Mouse (Mus musculus) myocyte (in vitro differentiated cells): Measurements from ENCODE around the gene H2-Q10. TPM values are rescaled to one million over a fixed set of nuclear protein-coding genes. Genes with fewer than 3 reads are reported as not detected.
"Not testable (repeated sequence)": the region's sequence is repeated elsewhere in the genome, so short reads cannot be mapped to it uniquely, and the experiment has no call there.

ENCODE experiments used
- H3K27me3 ChIP-seq: one replicate; pipeline ENCODE4 v1.6.1; 2011; ENCODE audit not compliant: control insufficient read depth, insufficient read depth, insufficient read length
- H3K36me3 ChIP-seq: one replicate; pipeline ENCODE4 v1.6.1; 2011; ENCODE audit not compliant: control insufficient read depth, insufficient read depth
- H3K4me2 ChIP-seq: one replicate; pipeline ENCODE4 v1.6.1; 2011; ENCODE audit warnings: low read depth, control low read depth
- H3K4me3 ChIP-seq: one replicate; pipeline ENCODE4 v1.5.1; 2011; ENCODE audit warnings: mild to moderate bottlenecking, control low read depth, moderate library complexity
- H3K79me2 ChIP-seq: one replicate; pipeline ENCODE4 v1.6.1; 2011; ENCODE audit not compliant: control insufficient read depth, insufficient read depth
- H3ac ChIP-seq: one replicate; pipeline ENCODE4 v1.6.1; 2011; ENCODE audit not compliant: control insufficient read depth, insufficient read length
- CEBPB ChIP-seq: IDR thresholded peaks from 2 replicates; pipeline ENCODE4 v1.6.1; 2011; ENCODE audit warnings: mild to moderate bottlenecking, moderate library complexity; ENCODE audit not compliant: poor library complexity, insufficient read depth, severe bottlenecking
- E2F4 ChIP-seq: IDR thresholded peaks from one replicate; pipeline ENCODE4 v1.6.1; 2011; ENCODE audit warnings: mild to moderate bottlenecking, control low read depth, moderate library complexity; ENCODE audit not compliant: insufficient read depth
- MAX ChIP-seq: IDR thresholded peaks from one replicate; pipeline ENCODE4 v1.6.1; 2011; ENCODE audit warnings: low read depth, mild to moderate bottlenecking, control low read depth
- MYOD1 ChIP-seq, 3 experiments: IDR thresholded peaks; one replicate each; pipeline ENCODE4 v1.6.1; 2011; ENCODE audit warnings: control low read depth in 2 of 3, low read depth in 2 of 3, mild to moderate bottlenecking in 2 of 3, moderate library complexity in 1 of 3; ENCODE audit not compliant: insufficient read length in 2 of 3, control insufficient read depth in 1 of 3
- MYOG ChIP-seq, 3 experiments: IDR thresholded peaks; one replicate each; pipeline ENCODE4 v1.6.1; 2011; ENCODE audit warnings: control low read depth in 2 of 3, low read depth in 2 of 3, mild to moderate bottlenecking in 2 of 3; ENCODE audit not compliant: insufficient read length in 2 of 3, control insufficient read depth in 1 of 3, insufficient read depth in 1 of 3
- POLR2A ChIP-seq: IDR thresholded peaks from one replicate; pipeline ENCODE4 v1.6.1; 2011; ENCODE audit warnings: low read depth, mild to moderate bottlenecking, control low read depth, moderate library complexity; ENCODE audit not compliant: insufficient read length
- POLR2AphosphoS2 ChIP-seq: IDR thresholded peaks from one replicate; pipeline ENCODE4 v1.6.1; 2011; ENCODE audit warnings: low read depth, control low read depth; ENCODE audit not compliant: insufficient read length
- REST ChIP-seq: IDR thresholded peaks from one replicate; pipeline ENCODE4 v1.6.1; 2011; ENCODE audit warnings: mild to moderate bottlenecking, control low read depth, moderate library complexity; ENCODE audit not compliant: insufficient read depth, insufficient read length
- SRF ChIP-seq: IDR thresholded peaks from one replicate; pipeline ENCODE4 v1.6.1; 2011; ENCODE audit warnings: low read depth; ENCODE audit not compliant: control insufficient read depth, insufficient read length
- TCF12 ChIP-seq: IDR thresholded peaks from one replicate; pipeline ENCODE4 v1.6.1; 2011; ENCODE audit warnings: mild to moderate bottlenecking, control low read depth; ENCODE audit not compliant: poor library complexity, insufficient read depth, severe bottlenecking
- TCF3 ChIP-seq: IDR thresholded peaks from one replicate; pipeline ENCODE4 v1.6.1; 2011; ENCODE audit warnings: low read depth, control low read depth; ENCODE audit not compliant: insufficient read length
- USF1 ChIP-seq: IDR thresholded peaks from one replicate; pipeline ENCODE4 v1.6.1; 2011; ENCODE audit warnings: low read depth, mild to moderate bottlenecking, control low read depth, moderate library complexity
- polyA plus RNA-seq: library from polyadenylated mRNA; unstranded; fragments of >200 nt; fragmentation: generic; extraction: Trizol; gene quantifications from one replicate; pipeline ENCODE4 v1.2.1, GENCODE M21; 2012; ENCODE audit warnings: missing spikeins

Gene H2-Q10
- polyA plus RNA-seq, result 0.02 TPM

- Histone ChIP-seq H3K36me3 (no peaks in the 10 kb centered on the region), H3K27me3 (peaks cover 16% of the 10 kb centered on the region), H3K79me2 (no peaks in the 10 kb centered on the region), H3K4me2 (peak within 1 kb of the TSS; percentile 24), H3ac (no peak within 1 kb of the TSS), H3K4me3 (no peak within 1 kb of the TSS)
- TF ChIP-seq POLR2AphosphoS2 (no peak), REST (no peak), POLR2A (no peak), E2F4 (no peak), MAX (no peak), MYOG (IDR thresholded peaks at IDR 0.05; ENCODE audit: control insufficient read depth in 1 of 3, insufficient read depth in 1 of 3, insufficient read length in 2 of 3, low read depth in 2 of 3) (no peak), TCF12 (no peak), SRF (no peak), TCF3 (no peak), USF1 (no peak), CEBPB (no peak), MYOD1 (IDR thresholded peaks at IDR 0.05; ENCODE audit: control insufficient read depth in 1 of 3, insufficient read length in 2 of 3, low read depth in 2 of 3) (no peak)
These were observed at the start of gene H2-Q10 for GRCm38 (mm10) chr17:35469842-35470751. H2-Q10 (plus strand) TSS chr17:35470089.

DNA sequence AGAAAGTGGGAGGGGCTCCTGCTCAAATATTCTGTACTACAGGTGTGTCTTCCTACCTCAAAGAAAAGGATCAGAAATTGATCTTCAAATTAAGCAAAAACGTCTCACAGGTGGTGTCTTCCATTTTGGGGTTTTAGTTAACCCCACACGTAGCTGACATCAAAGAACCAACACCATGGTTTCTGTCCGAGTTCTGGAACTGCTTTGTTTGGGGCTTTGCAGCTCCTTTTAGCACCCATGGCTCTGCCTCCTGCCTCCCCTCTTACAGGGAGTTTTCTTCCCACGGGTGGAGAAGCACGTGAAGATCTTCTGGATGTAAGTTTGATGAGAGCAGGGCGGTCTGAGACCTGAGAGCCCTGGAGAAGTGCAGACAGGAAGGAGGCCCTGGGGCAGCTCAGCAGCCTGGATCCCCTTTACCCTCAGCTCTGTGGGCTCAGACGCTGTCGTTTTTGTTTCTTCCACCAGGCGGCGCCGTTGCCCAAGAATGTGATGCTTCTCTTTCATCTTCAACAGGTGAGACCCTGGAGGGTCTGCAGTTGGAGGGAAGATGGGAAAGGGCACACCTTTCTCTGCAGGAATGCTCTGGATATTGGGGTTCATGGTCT is 49.6 kb upstream of the H2-Q10 start:
- H3K4me3 ChIP-seq, H3K4me2 ChIP-seq, H3K27me3 ChIP-seq, H3K79me2 ChIP-seq, H3ac ChIP-seq, H3K36me3 ChIP-seq: not testable (repeated sequence)

DNA sequence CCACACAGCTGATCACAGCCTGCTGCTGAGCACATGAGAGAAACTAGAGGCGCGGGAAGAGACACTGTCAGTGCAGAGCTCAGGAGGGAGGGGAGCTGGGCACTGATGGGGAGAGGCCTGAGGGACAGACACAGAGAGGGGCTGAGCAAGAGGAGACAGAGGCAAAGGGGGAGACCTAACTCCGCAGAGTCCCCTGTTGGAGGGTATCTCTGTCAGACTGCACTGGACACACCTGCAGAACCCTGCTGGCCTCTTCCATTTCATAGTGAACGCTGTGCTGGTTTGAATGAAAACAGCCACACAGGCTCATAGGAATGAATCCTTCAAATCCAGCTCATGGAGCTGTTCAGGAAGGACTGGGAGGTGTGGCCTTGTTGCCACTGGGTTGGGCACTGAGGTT is 48.6 kb upstream of the H2-Q10 start:
- H3K36me3 ChIP-seq, H3K4me2 ChIP-seq, H3ac ChIP-seq, H3K79me2 ChIP-seq, H3K4me3 ChIP-seq, H3K27me3 ChIP-seq: not testable (repeated sequence)

DNA sequence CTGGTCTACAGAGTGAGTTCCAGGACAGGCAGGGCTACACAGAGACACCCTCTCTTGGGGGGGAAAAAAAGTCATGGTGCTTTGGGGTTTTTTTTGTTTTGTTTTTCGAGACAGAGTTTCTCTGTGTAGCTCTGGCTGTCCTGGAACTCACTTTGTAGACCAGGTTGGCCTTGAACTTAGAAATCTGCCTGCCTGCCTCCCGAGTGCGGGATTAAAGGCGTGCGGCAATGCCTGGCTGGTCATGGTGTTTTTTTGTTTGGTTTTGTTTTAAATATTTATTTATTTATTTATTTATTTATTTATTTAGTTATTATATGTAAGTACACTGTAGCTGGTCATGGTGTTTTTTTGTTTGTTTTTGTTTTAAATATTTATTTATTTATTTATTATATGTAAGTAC is 47.5 kb upstream of the H2-Q10 start:
- H3K79me2 ChIP-seq, H3K27me3 ChIP-seq, H3ac ChIP-seq, H3K4me3 ChIP-seq, H3K36me3 ChIP-seq, H3K4me2 ChIP-seq: not testable (repeated sequence)

DNA sequence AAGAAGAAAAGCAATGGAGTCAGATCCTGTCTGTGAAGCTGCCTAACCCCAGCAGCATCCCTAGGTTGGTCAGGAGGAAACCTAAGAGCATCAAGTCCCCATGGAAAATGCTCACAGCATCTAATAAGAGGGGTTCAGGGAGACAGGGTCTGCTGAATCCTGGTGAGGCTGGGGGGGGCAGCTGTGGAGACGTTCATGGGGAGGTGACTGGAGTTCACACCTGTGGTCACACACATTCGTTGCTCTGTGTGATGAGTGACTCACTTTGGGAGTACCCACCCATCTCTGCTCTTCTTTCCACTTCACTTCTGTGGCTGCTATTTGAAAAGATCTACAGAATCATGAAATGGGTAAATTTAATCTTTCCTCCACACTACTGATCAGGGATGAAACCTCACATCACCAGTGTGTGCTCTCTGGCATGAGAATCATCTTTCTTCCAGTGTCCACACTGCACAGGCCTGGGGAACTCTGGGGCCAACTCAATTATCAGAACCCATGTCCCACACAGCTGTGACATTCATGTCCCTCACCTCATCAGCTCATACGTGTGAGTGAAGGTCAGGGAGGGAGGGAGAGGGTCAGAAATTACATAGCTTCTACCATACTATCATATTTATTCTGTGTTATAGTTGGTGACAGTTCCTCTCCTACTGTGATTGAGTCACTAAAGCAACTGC is 46.6 kb upstream of the H2-Q10 start:
- not testable (repeated sequence) for H3K79me2 ChIP-seq, H3K27me3 ChIP-seq, H3K4me2 ChIP-seq, H3K36me3 ChIP-seq, H3ac ChIP-seq, H3K4me3 ChIP-seq

GRCm38 (mm10) chr17:35424106-35424505 is 45.8 kb upstream of the H2-Q10 start:
- not testable (repeated sequence) for H3K27me3 ChIP-seq, H3K79me2 ChIP-seq, H3K36me3 ChIP-seq, H3K4me3 ChIP-seq, H3ac ChIP-seq, H3K4me2 ChIP-seq

DNA sequence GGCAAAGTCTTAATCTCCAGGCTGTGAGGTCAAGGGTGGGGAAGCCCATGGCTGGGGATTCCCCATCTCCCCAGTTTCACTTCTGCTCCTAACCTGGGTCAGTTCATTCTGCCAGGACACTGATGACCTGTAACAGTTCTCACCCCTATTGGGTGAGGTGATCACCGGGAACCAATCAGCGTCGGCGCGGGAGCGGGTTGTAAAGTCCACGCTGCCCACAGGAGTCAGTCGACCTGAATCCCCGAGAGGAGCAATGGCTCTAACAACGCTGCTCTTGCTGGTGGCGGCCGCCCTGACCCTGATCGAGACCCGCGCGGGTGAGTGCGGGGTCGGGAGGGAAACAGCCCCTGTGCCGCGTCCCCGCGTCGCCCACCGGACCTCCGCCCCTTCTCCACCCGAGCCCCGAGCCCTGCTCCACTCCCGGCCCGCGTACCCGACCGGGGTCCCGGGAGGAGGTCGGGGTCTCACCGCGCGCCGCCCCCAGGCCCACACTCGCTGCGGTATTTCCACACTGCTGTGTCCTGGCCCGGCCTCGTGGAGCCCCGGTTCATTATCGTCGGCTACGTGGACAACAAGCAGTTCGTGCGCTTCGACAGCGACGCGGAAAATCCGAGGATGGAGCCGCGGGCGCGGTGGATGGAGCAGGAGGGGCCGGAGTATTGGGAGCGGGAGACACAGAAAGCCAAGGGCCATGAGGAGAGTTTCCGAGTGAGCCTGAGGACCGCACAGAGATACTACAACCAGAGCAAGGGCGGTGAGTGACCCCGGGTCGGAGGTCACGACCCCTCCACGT is 45.1 kb upstream of the H2-Q10 start, which contains the start of gene H2-Q6:
Gene H2-Q6, plus strand, starts transcription at position 227 of the 793 bp plus-strand sequence.
- not testable (repeated sequence) for H3K79me2 ChIP-seq, H3K27me3 ChIP-seq, H3ac ChIP-seq, H3K4me2 ChIP-seq, H3K4me3 ChIP-seq, H3K36me3 ChIP-seq

DNA sequence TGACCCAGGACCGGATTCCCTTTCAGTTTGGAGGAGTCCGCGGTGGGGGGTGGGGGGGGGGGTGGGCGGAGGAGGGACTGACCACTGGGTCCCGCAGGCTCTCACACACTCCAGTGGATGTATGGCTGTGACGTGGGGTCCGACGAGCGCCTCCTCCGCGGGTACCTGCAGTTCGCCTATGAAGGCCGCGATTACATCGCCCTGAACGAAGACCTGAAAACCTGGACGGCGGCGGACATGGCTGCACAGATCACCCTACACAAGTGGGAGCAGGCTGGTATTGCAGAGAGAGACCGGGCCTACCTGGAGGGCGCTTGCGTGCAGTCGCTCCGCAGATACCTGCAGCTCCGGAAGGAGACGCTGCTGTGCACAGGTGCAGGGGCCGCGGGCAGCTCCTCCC is 44.4 kb upstream of the H2-Q10 start:
- not testable (repeated sequence) for H3K4me3 ChIP-seq, H3K27me3 ChIP-seq, H3K4me2 ChIP-seq, H3K36me3 ChIP-seq, H3ac ChIP-seq, H3K79me2 ChIP-seq

GRCm38 (mm10) chr17:35428883-35429282 is 41.0 kb upstream of the H2-Q10 start:
- not testable (repeated sequence) for H3K27me3 ChIP-seq, H3ac ChIP-seq

More at GRCm38 (mm10) chr17:35428883-35429282, 41.0 kb upstream of the H2-Q10 start:
- not testable (repeated sequence) for H3K4me2 ChIP-seq, H3K79me2 ChIP-seq, H3K4me3 ChIP-seq, H3K36me3 ChIP-seq
